Mouse (Mus musculus): ENCODE data around the gene Sp100.

Gene Sp100

GRCm38 (mm10) chr1:85749829-85750228 is 100.0 kb downstream of the Sp100 start:
- in situ Hi-C loops (cut with MboI), result no loop called here

DNA sequence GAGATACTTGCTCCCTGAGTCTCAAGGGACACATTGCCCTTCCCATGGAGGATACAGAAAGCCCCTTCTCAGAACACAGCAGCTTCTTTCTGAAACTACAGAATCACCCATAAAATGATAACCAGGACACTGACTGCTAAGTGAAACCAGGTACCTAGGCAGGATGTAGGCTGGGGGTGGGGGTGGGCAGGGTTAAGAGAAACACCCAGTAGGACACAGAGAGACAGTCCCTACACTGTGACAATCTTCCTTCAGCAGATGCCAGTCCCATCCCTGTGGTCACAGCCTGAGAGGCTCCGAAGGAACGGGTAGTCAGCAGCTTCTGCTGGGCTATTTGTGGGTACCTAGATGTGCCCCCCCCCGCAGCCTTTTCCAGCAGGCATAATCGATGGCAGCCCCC is 100.9 kb downstream of the Sp100 start:
- in situ Hi-C loops (cut with MboI), result no loop called here

GRCm38 (mm10) chr1:85751494-85751893 is 101.7 kb downstream of the Sp100 start:
- in situ Hi-C loops (cut with MboI), result no loop called here

GRCm38 (mm10) chr1:85751932-85752680 is 102.3 kb downstream of the Sp100 start:
- in situ Hi-C loops (cut with MboI), result no loop called here

DNA sequence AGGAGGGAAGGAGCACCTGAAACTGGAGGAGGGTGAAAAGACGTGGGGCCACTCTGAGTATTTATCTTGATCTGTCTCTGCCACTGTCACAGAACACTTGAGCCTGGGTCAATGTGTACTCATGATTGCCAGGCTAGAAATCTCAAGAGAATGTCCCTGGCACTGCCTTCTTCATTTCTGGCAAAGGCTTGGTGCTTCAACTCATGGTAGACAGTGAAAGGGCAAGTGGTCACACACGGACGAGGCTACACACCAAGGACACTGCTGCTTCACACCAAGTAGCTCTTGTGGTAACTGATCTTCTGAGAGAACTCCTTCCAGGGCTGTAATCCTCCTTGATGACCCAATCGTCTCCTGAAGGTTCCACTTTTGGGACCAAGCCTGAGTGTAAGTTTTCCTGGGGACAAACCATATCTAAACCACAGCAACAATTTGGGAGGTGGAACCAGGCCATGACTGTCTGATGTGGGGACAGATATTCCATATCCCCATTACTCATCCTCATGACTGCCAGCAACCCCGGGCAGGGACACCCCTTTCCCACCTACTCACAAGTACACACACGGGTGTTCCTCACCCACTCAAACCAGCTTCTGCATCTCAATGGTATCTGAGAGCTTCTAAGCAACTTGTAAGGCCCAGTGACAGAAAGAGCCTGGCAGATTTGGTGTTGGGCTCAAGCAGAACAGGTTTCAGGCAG is 107.9 kb downstream of the Sp100 start:
- in situ Hi-C loops (cut with MboI), result no loop called here

GRCm38 (mm10) chr1:85758231-85758968 is 108.6 kb downstream of the Sp100 start:
- in situ Hi-C loops (cut with MboI), result no loop called here

DNA sequence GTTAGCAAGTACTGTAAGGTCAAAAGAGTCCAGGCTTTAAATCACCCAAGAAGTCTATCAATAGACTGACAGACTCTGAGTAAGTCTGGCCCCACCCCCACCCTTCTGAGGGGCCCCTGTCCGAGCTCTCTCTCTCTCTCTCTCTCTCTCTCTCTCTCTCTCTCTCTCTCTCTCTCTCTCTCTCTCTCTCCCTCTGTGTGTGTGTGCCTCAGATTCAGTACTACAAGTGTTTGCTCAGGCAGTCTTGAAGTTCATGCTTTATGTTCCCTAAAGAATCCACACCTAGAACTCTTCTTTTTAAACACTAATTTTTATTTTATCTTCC is 109.1 kb downstream of the Sp100 start:
- in situ Hi-C loops (cut with MboI), result no loop called here
